Mouse (Mus musculus): Measurements from ENCODE around the gene Itga3.

Gene Itga3

DNA sequence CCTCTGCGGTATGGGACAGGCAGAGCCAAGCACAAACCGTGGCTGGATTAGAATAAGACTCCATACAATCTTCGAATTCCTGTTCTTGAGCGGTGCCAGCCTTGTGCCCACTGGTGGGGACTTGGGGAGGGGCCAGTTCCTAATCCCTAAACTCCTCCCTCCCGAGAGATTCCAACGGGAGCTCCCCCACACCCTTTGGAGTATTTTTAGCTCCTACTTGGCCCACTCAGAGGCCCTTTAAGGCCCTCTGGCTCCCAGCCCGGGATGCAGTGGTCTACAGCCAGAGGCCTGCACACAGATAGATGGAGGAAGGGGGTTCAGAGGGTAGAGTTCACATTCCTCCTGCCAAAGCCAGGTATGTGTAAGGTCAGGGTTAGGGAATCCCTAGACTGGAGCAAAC lies 5.3 kb downstream of the Itga3 start:
- no peak for DNase-seq (ENCODE audit: low read depth, low spot score)

DNA sequence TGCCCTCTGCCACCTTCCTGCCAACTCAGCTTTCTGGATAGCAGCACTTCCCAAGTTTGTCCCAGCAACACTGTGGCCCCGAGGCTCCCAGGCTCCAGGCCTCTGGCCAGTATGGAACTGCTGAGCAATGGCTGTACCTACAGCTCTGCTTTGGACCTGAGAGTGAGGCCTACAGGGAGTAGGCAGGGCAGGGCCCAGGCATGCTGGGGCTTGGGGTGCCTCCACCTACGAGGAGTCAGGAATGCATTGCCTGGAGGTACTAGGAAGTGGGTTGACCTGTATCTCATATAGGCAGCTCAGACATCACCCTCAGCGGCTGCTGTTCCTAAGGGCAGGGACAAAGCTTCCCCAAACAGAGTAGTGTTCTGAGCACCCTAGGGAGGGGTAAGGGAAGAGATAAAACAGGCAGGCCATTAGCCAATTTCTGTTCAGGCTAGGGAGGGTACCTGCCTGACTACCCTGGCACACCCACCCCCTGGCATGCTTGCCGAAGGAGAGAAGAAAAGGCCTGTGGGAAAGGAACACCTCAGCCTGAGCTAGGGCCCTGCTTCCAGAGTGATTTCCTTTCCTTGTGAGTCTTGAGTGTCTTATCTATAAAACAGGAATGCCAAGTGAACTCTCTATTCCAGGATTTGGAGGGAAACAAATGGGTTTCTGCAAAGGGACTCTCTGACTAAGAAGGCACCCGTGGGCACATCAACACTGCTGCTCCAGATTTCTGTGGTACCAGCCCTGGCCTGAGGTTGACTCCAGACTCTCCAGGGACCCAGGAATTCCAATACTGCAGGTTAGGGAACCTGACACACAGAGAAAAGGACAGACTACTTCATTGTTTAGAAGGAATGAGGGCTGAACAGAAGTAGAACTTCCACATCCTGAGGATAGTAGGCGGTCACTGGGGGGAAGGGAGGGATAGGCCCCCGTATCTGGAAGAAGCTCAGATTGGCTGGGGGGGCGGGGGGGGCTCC lies 6.2 kb downstream of the Itga3 start:
- DNase-seq (ENCODE audit: low read depth, low spot score) = no peak

DNA sequence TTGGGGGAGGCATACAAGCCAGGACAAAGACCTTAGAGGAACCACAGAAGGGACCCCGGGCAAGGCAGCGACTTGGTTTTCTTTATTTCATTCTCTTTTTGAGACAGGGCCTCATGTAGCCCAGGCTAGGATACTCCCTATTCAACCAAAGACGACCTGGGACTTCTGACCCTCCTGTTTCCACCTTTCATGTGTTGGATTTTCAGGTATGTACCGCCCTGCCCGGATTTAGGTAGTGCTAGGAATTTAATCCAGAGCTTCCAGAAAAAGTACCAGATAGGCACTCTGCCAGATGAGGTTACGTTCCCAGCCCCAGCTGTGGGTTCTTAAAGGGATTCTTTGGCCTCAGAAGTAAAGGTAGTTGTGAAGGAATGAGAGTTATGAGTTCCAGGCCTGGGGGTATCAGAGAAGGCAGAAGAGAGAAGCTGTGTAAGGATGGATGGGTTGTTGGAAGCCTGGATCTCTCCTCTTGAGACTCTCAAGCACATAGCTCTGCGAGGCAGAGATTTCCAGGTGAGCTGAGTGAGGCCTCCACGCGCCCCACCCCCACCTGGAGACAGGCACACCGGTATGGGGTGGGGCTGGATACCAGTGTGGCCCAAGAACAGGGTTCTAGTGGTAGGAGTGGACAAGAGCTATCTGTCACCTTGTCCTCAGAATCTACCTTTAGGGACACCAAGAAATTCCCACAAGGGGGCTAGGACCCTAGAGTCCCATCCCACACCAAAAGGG lies 7.2 kb downstream of the Itga3 start:
- no peak for DNase-seq (ENCODE audit: low read depth, low spot score)

DNA sequence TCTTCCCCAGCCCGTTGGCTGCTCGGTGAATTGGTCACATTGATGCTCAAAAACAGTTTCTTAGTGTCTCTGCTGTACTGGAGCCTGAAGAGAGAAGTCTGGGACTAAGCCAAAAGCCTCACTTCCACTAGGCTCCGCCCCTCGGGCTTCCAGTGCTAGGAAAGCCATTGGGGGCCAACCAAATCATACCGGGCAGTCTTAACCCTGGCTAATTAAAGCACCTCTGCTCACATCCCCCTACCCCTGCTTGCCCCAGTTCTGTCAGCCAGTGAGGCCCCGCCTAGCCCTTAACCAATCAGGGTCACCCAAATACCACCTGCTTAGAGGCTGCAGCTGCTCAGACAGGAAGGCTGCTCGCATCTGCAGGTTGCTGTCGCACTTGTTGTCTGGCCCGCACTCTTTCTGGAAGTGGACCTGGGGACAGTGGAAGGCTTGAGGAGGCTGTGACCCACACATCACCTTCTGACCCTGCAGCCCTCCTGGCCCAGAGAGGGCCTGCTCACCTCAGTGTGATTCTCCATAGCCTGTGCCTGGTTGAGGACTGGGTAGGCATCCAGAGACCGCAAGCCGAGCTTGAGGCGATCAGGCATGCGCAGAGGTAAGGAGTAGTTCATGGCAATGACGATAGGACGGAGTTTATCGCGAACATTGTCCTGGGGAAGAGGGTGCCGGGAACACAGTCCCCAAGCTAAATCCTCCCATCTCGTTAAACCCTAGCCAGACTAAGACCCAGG lies 19.7 kb downstream of the Itga3 start:
- peak; percentile 65 for DNase-seq (ENCODE audit: low read depth, low spot score)

DNA sequence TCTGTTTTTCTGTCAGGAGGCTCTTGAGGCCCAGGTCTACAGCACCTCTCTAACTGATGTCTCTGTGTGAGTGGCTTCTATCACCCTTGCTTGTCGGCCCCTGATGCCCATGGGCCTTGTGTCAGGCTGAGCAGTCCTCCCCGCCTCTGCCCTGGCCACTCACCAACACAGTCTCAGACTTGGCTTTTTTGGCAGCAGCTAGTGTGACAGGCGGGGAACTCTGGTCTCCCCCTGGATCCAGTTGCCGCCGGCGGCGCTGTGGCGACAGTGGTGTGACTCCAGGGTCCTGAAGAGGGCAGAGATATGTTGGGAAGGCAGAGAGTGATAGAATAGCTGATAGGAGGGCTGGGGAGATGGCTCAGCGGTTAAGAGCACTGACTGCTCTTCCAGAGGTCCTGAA lies 23.5 kb downstream of the Itga3 start:
- no peak for DNase-seq (ENCODE audit: low read depth, low spot score)

DNA sequence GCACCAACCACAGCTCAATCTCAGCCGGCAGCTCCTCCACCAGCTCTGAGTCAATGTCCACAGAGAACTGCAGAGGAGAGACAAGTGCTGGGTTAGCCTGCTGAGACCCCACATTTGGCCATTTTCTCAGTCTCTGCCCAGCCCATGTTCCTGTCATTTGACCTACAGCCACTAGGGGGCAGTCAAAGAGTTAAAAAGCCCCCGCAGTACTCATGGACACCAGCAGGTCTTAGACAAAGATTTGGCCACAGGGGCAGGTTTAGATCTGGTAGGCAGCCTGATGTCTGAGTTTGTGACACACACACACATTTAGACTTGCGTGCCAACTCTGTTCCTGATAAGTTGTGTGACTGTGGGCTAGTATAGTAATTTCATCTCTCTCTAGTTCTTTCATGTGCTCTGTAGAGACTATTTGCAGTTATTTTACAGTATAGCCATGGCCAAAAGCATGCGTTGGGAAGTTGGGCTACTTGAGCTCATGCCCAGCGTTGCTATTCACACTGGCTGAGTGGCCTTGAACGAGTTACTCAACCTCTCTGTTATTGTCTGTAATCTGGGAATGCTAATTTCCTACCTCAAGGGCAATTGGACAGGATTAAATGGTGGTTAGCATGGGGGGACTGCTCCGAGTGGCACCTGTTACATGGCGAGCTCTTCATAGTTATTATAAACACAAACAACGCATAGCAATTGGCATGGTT lies 29.5 kb downstream of the Itga3 start:
- DNase-seq (ENCODE audit: low read depth, low spot score) = peak; percentile 56

DNA sequence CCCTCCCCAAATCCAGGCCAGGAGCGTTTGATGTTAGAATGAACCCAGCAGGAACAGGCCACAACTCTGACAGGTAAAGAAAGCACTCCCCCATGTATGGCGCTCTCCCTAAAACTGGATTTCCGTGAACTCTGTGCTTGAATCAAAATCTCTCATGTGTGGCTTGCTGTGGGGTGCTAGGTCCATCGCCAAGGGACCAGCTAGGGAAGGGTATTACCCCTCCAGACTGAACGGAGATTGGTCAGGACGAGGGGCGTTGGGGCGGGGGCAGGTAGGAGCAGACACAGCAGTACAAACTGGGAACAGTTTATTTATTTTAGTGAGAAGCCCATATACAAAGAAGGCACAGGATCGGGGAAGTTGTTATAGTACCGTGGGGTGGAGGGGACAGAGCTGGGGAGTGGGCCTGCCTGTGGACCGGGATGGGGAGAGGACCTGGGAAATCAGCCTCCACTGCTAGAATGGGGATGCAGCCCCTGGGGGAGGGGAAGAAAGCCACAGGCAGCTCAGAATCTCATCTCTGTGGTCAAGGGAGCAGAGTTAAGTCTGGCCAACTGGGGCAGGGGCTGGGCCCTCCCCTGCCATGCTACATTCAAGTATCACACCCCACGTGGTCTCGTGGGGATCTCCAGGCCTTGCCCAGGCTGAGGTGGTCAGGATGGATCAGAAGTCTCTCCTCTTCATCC lies 32.3 kb downstream of the Itga3 start:
- no peak for DNase-seq (ENCODE audit: low read depth, low spot score)

DNA sequence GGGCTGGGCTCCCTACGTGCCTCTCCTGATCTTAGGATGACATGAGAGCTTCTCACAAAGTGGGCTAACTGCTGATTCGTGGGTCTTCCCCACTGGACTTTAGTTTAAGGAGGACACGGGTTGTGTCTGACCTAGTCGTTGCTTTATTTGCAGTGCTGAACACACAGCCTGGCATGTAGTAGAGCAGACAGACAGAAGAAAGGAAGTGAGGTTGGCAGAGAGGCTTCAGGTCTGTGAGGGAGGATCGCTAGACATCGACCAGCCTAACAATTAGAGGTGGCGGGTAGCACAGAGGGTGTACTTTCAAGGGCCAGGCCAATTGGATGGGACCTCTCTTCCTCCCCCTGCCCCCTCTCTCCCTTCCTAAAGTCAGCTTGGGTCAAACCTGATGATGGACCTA lies 33.0 kb downstream of the Itga3 start:
- DNase-seq (ENCODE audit: low read depth, low spot score) = no peak

DNA sequence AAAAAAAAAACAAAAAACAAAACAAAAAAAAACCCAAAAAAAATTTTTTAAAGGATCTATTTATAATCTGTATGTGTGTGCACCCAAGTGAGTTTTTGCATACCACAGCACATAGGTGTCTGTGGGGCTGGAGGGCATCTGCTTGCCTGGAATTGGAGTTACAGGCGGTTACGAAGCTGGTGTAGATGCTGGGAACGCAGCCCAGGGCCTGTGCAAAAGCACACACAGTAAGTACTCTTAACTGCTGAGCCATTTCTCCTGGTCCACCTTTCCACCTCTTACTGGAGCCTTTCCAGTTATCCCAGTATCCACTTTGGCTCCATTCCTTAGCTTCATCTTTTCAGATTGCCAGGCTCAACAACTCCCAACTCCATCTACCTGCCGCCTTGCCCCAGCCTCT lies 33.5 kb downstream of the Itga3 start:
- DNase-seq (ENCODE audit: low read depth, low spot score) = no peak

DNA sequence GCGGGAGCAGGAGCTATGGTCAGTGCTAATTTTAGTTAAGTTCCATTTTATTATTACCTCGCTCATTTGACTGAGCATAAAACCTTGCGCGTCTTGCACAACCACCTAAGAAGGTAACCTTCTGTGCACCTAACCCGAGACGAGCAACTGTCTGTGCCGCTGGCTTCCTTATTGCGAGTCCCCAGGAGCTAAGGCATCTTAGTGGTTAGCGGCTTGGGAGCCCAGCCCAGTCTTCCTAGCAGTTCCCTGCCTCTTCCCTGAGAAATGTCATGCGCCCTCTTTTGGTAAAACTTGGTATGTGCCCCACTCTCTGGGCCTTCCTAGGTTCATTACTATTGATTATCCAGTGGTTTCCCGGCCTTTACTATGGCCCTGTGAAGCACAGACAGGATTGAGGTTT lies 34.5 kb downstream of the Itga3 start:
- DNase-seq (ENCODE audit: low read depth, low spot score) = peak; percentile 82

DNA sequence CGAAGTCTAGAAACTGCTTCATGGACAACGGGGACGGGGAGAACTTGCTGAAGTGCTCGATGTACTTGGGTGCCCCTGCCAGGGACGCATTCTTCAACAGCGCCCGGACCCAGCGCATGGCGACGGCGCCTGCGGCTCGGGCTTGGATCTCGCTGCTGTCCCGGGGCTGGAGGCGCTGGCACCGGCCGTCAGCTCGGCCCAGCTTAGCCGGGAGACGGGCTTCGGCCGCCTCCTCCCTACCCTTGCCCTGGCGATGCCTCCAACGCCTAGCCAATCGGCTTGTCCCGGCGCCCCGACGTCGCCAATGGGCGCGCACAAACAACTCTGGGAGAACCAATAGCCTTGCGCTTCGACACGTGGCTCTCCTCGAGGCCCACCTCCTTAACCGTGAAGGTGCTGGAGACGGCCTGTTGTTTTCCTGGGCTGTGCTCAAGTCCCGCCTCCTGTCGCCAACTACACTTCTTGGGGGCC lies 35.4 kb downstream of the Itga3 start, which contains the start of gene Pdk2:
Gene Pdk2 (minus strand): TSS at position 216 of the 471 bp plus-strand sequence.
- peak; percentile 92 for DNase-seq (ENCODE audit: low read depth, low spot score)

DNA sequence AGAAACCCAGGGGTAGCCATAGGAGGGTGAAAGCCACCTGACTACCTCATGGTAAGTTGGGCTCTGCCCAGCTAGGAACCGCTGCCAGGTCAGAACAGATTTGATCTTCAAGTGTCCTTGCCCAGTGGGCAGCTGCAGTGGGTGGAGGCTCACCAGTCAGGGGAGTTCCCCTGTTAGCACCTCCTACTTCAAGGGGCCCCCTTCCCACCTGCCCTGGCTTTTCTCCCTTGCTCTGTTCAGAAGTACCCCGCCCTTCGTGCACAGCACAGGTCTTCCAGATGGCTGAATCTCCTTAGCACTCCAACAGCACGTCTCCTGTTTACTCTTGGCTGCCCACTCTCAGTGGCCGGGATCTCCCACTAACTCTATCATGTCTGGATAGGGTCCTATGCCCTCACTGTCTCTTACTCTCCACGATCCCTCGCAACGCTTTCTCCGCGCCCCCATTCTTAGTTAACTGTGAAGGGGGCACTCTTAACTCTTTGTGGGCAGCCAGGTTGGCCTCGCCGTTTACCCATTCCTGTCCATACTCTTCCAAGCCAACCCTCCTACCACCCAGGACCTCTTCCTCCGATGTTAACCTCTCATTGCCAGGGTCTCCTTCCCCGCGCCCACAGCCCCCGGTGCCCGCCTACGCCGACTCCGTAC lies 36.0 kb downstream of the Itga3 start:
- DNase-seq (ENCODE audit: low read depth, low spot score) = no peak

DNA sequence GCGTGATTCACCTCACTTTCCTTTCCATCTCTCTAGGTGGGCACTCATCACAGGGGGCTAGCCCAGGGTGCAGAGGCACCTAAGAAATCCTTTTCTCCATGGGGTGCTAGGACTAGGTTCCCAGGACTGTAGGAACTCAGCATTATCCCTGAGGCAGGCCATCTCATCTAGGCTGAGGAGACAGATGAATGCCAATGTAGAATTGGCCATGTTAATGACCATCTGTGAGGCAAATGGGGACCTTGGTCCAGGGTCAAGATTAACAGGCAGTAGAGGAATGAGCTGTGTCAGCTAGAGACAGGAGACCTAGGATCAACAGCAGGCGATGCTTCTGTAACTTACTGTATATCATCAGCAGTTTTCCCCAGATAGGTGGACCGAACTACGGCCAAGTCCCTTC lies 36.8 kb downstream of the Itga3 start:
- DNase-seq (ENCODE audit: low read depth, low spot score) = no peak

DNA sequence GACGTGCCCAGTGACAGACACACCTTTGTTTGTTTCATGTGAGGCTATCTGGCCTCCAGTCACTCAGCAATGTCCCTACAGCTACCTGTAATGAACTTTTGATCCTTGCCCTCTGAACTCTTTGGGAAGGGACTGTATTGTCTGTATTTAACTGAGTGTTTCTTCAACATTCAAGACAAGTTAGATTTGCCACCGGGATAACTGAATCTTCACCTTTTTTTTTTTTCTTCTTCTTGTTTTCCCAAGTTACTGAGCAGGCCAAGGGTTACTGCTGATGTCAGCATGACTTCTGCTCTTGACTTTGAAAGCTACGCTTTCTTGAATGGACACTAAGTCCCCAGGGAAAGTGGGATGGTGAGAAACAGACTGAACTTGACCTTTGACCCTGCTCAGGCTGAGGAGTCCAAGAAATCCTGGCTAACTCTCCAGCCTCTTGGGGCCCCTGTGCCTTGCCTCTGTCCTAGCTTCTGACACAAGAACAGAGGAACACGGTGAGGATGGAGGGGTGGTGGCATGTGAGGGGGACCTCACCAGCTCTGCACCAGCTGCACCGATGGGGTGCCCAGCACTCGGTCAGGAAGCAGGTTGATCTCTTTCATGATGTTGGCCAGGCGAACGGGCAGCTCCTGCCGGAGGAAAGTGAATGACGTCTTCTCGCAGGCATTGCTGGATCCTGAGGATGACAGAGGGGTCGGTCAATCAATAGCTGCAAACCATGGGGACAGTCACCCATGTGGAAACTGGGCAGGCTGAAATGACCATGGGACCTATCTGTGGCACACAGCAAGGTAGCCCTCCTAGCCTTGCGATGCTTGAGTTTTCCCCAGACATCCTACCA lies 37.6 kb downstream of the Itga3 start:
- DNase-seq (ENCODE audit: low read depth, low spot score) = no peak

DNA sequence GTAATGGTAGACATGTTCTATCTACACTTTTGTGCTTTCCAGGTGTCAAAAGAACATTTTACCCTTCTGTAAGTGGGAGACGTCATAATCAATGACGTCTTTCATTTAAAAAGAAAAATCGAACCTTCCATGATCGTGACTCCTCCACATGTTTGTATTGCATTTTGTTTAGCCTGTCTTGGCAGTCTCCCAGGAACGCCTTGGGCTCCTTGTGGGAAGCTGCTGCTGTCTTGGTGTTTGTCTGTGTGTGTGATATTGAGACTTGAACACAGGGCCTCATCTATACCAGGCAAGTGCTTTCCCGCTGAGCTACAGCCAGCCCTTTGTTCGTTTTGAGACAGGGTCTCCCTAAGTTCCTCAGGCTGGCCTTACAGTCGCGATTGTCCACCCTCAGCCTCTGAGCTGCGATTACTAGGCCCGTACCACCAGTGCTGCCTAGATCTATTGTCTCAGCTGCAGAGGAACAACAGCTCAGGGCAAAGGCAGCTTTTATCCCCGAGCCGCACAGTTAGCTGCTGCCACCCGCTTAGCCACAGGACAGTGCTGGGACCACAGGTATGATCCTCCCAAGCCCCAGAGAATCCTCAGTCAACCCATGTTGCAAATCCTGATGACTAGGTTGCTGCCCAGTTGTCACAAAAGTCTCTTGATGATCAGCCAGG lies 38.3 kb downstream of the Itga3 start:
- no peak for DNase-seq (ENCODE audit: low read depth, low spot score)

DNA sequence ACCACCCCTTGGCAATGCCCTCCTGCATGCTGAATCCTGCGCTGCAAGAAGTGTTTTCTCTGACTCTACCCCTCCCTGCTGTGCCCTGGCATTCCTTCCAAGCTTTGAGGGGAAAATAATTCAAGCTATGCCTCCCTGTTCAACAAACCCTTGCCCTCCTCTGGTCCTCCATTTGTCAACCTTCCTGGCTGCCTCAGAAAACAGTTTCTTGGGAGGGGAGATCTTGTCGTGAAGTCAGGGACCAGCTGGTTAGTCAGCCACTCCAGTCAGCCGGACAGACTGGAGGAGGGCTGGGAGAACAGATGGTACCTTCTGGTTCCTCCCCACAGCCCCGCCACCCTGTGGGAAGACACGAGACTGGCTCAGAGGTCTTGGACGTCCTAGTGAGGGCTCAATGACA lies 39.3 kb downstream of the Itga3 start:
- DNase-seq (ENCODE audit: low read depth, low spot score) = no peak

DNA sequence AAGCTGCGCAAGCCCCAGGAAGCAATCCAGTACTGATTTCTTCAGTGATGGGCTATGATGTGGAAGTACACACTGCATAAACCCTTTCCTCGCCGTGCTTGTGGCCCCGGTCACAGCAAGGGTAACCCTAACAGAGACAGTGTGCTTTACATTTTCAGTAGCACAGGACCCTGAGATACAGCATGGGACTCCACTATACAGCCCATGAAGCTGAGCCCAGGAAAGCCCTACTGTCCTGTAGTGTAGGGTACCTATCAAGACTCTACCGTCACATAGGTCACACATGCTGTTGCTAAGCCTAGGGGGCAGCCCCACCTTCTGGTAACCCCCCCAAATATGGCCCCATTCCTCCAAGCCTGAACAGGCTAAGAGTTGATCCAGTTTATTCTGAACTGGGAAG lies 40.1 kb downstream of the Itga3 start:
- no peak for DNase-seq (ENCODE audit: low read depth, low spot score)

DNA sequence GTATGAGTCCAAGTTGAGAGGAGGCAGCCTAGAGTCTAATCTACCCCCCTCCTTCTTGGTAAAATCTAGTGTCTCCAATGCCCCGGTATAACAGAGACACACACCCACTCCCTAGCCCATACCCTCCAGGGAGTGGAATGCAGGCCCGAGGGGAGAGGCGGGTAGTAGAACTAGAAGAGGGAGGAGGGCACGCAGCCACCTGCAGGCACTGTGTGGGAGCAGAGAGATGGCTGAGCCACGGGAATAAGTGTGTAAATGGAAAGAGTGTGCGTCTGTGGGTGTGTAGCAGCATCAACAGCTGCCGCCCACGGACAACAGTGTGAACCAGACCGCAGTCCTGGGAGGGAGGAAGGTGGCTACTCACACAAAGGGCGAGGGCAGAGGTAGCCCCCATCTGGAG lies 41.7 kb downstream of the Itga3 start:
- no peak for DNase-seq (ENCODE audit: low read depth, low spot score)

DNA sequence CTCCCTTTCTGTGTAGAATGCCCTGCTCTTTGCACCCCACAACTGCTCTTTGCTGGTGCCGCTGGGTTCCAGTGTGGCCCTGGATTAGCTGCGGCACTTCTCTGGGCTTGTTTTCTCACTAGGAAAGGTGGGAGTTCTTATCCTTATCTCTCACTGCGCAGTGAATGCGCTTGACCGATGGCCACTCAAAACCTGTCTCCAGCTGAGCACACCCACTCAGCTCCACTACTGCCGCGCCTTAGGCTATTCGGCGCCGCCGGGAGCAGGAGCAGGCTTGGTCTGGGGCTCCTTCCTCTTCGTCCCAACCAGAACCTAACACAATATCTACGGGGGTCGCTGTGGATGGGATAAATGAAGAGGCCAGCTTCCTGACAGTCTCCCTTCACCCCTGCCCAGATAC lies 43.0 kb downstream of the Itga3 start:
- no peak for DNase-seq (ENCODE audit: low read depth, low spot score)

Measured in WW6 (cell line).